Mouse (Mus musculus): Measurements from ENCODE around the gene Ryr2. TPM values are rescaled to one million over a fixed set of nuclear protein-coding genes. Genes with fewer than 3 reads are reported as not detected.

Ryr2 gene
- polyA plus RNA-seq (2017; shearing (Covaris generic)), result 0.32 TPM

GRCm38 (mm10) chr13:12106662-12107632 is at the start of gene Ryr2:
Gene Ryr2 (minus strand): TSS chr13:12106945.

Other genes with a start within 250 kb of the Ryr2 start
- 21.8 TPM for gene Mtr, start 151.2 kb upstream of the Ryr2 start, polyA plus RNA-seq (2017; shearing (Covaris generic))
- gene Actn2, start 233.8 kb upstream of the Ryr2 start, polyA plus RNA-seq (2017; shearing (Covaris generic)), result 3.1 TPM